Mouse (Mus musculus) CH12.LX (cell line): ENCODE results near the gene Mknk1. TPM values are rescaled to one million over a fixed set of nuclear protein-coding genes. Genes with fewer than 3 reads are reported as not detected.

ENCODE experiments used
- DNase-seq: peaks from one replicate; pipeline ENCODE4 v3.0.0-alpha.2; 2013; ENCODE audit errors: extremely low read depth
- H3K27ac ChIP-seq: 2 replicates; pipeline ENCODE4 v1.5.1; 2012; ENCODE audit warnings: low read depth, mild to moderate bottlenecking, control low read depth, moderate library complexity; ENCODE audit not compliant: insufficient read depth
- H3K27me3 ChIP-seq: replicated peaks from 2 replicates; pipeline ENCODE3; 2012; ENCODE audit warnings: inconsistent platforms
- H3K36me3 ChIP-seq, 2 experiments: replicated peaks in 1 of 2; 2 replicates each; pipeline versions ENCODE3 to v1.6.1; 2012; ENCODE audit warnings: inconsistent platforms in 1 of 2, low read length in 1 of 2, mild to moderate bottlenecking in 1 of 2, mixed read lengths in 1 of 2, moderate library complexity in 1 of 2; ENCODE audit not compliant: control insufficient read depth in 1 of 2, insufficient read depth in 1 of 2
- H3K4me1 ChIP-seq, 2 experiments: 2 replicates each; pipeline ENCODE4 v1.6.1; 2012; ENCODE audit warnings: inconsistent platforms in 1 of 2, moderate library complexity in 1 of 2; ENCODE audit not compliant: insufficient read depth in 2 of 2, control insufficient read depth in 1 of 2
- H3K4me2 ChIP-seq: 2 replicates; pipeline ENCODE4 v1.6.1; 2012; ENCODE audit warnings: low read depth, mild to moderate bottlenecking, control low read depth; ENCODE audit not compliant: poor library complexity, insufficient read depth, severe bottlenecking
- H3K4me3 ChIP-seq, 3 experiments: fragments of 150-350 bp in 1 of 3; sonication (generic) in 1 of 3; replicated peaks in 1 of 3; 2 replicates each; pipeline versions ENCODE3 to v1.5.1; 2011 to 2012; ENCODE audit warnings: low read depth in 2 of 3, low read length in 2 of 3, mild to moderate bottlenecking in 2 of 3, moderate library complexity in 2 of 3, control low read depth in 1 of 3, improper control_type of control experiment in 1 of 3, inconsistent platforms in 1 of 3, mixed read lengths in 1 of 3; ENCODE audit not compliant: poor library complexity in 1 of 3
- H3K79me2 ChIP-seq: replicated peaks from 2 replicates; pipeline ENCODE4 v1.6.1; 2012; ENCODE audit warnings: mild to moderate bottlenecking, moderate library complexity; ENCODE audit not compliant: control insufficient read depth, poor library complexity, insufficient read depth, severe bottlenecking; ENCODE audit errors: extremely low read depth
- H3K9ac ChIP-seq: 2 replicates; pipeline ENCODE4 v1.6.1; 2012; ENCODE audit warnings: low read depth, mild to moderate bottlenecking, control low read depth, moderate library complexity; ENCODE audit not compliant: insufficient read depth
- H3K9me3 ChIP-seq: replicated peaks from 2 replicates; pipeline ENCODE3; 2012; ENCODE audit warnings: low read length, inconsistent platforms, mixed read lengths
- CHD1 ChIP-seq: IDR thresholded peaks from 2 replicates; pipeline ENCODE4 v1.6.1; 2012; ENCODE audit warnings: low read depth, low read length, improper control_type of control experiment, inconsistent platforms
- CHD2 ChIP-seq: IDR thresholded peaks from 2 replicates; pipeline ENCODE4 v1.6.1; 2011; ENCODE audit warnings: low read length, improper control_type of control experiment
- CTCF ChIP-seq, 2 experiments: IDR thresholded peaks in 1 of 2; conservative IDR thresholded peaks in 1 of 2; 2 replicates each; pipeline ENCODE4 v1.5.1; 2011 to 2012; ENCODE audit warnings: low read depth in 2 of 2, low read length in 2 of 2, improper control_type of control experiment in 1 of 2, inconsistent platforms in 1 of 2, mild to moderate bottlenecking in 1 of 2, moderate library complexity in 1 of 2
- ELF1 ChIP-seq: IDR thresholded peaks from 2 replicates; pipeline ENCODE4 v1.6.1; 2014; ENCODE audit warnings: low read depth, mild to moderate bottlenecking, inconsistent platforms, low read length, improper control_type of control experiment
- ETS1 ChIP-seq: conservative IDR thresholded peaks from 2 replicates; pipeline ENCODE4 v1.6.1; 2012; ENCODE audit warnings: low read depth, mild to moderate bottlenecking, inconsistent platforms, low read length, improper control_type of control experiment, moderate library complexity
- GABPA ChIP-seq: IDR thresholded peaks from 2 replicates; pipeline ENCODE4 v1.6.1; 2012; ENCODE audit warnings: low read depth, low read length, improper control_type of control experiment, inconsistent platforms; ENCODE audit not compliant: insufficient replicate concordance
- JUN ChIP-seq: IDR thresholded peaks from 2 replicates; pipeline ENCODE4 v1.6.1; 2011; ENCODE audit warnings: low read depth, mild to moderate bottlenecking, low read length, improper control_type of control experiment, moderate library complexity; ENCODE audit not compliant: insufficient read depth
- JUND ChIP-seq: conservative IDR thresholded peaks from 2 replicates; pipeline ENCODE4 v1.6.1; 2011; ENCODE audit warnings: low read depth, low read length, improper control_type of control experiment
- KAT2A ChIP-seq: IDR thresholded peaks from 2 replicates; pipeline ENCODE4 v1.6.1; 2012; ENCODE audit warnings: low read length, improper control_type of control experiment, inconsistent platforms; ENCODE audit not compliant: insufficient replicate concordance
- MAFK ChIP-seq: IDR thresholded peaks from 2 replicates; pipeline ENCODE4 v1.6.1; 2011; ENCODE audit warnings: low read length, improper control_type of control experiment; ENCODE audit not compliant: insufficient replicate concordance
- MAZ ChIP-seq: IDR thresholded peaks from 2 replicates; pipeline ENCODE4 v1.6.1; 2012; ENCODE audit warnings: low read depth, mild to moderate bottlenecking, inconsistent platforms, low read length, improper control_type of control experiment, moderate library complexity
- MEF2A ChIP-seq: IDR thresholded peaks from 2 replicates; pipeline ENCODE4 v1.6.1; 2014; ENCODE audit warnings: low read depth, mild to moderate bottlenecking, inconsistent platforms, low read length, improper control_type of control experiment, borderline replicate concordance
- MXI1 ChIP-seq: IDR thresholded peaks from 2 replicates; pipeline ENCODE4 v1.6.1; 2011; ENCODE audit warnings: mild to moderate bottlenecking, low read depth, low read length, improper control_type of control experiment
- MYC ChIP-seq: IDR thresholded peaks from 2 replicates; pipeline ENCODE4 v1.6.1; 2011; ENCODE audit warnings: low read depth, mild to moderate bottlenecking, improper control_type of control experiment, low read length
- NELFE ChIP-seq: IDR thresholded peaks from 2 replicates; pipeline ENCODE4 v1.6.1; 2011; ENCODE audit warnings: low read depth, low read length, improper control_type of control experiment
- NRF1 ChIP-seq: IDR thresholded peaks from 2 replicates; pipeline ENCODE4 v1.6.1; 2014; ENCODE audit warnings: low read depth, mild to moderate bottlenecking, inconsistent platforms, low read length, improper control_type of control experiment, moderate library complexity
- PAX5 ChIP-seq: IDR thresholded peaks from 2 replicates; pipeline ENCODE4 v1.6.1; 2012; ENCODE audit warnings: low read length, inconsistent platforms, mixed read lengths
- POLR2AphosphoS2 ChIP-seq: IDR thresholded peaks from 2 replicates; pipeline ENCODE4 v1.6.1; 2011; ENCODE audit warnings: low read depth, low read length, improper control_type of control experiment
- RAD21 ChIP-seq: IDR thresholded peaks from 2 replicates; pipeline ENCODE4 v1.6.1; 2011; ENCODE audit warnings: low read depth, mild to moderate bottlenecking, low read length, improper control_type of control experiment, moderate library complexity
- RCOR1 ChIP-seq: conservative IDR thresholded peaks from 2 replicates; pipeline ENCODE4 v1.6.1; 2012; ENCODE audit warnings: low read depth, mild to moderate bottlenecking, inconsistent platforms, low read length, improper control_type of control experiment
- SIN3A ChIP-seq: IDR thresholded peaks from 2 replicates; pipeline ENCODE4 v1.6.1; 2012; ENCODE audit warnings: low read length, improper control_type of control experiment, inconsistent platforms
- SMC3 ChIP-seq: IDR thresholded peaks from 2 replicates; pipeline ENCODE4 v1.6.1; 2011; ENCODE audit warnings: low read depth, low read length, improper control_type of control experiment
- TBP ChIP-seq: conservative IDR thresholded peaks from 2 replicates; pipeline ENCODE4 v1.6.1; 2011; ENCODE audit warnings: low read depth, low read length, improper control_type of control experiment
- UBTF ChIP-seq: IDR thresholded peaks from 2 replicates; pipeline ENCODE4 v1.6.1; 2012; ENCODE audit warnings: low read depth, mild to moderate bottlenecking, inconsistent platforms, low read length, improper control_type of control experiment, moderate library complexity
- USF1 ChIP-seq: IDR thresholded peaks from 2 replicates; pipeline ENCODE4 v1.6.1; 2014; ENCODE audit warnings: low read depth, mild to moderate bottlenecking, inconsistent platforms, low read length, improper control_type of control experiment
- USF2 ChIP-seq: conservative IDR thresholded peaks from 2 replicates; pipeline ENCODE4 v1.6.1; 2011; ENCODE audit warnings: low read depth, low read length, improper control_type of control experiment
- ZC3H11A ChIP-seq: IDR thresholded peaks from 2 replicates; pipeline ENCODE4 v1.6.1; 2012; ENCODE audit warnings: low read depth, mild to moderate bottlenecking, inconsistent platforms, low read length, improper control_type of control experiment
- ZKSCAN1 ChIP-seq: IDR thresholded peaks from 2 replicates; pipeline ENCODE4 v1.6.1; 2012; ENCODE audit warnings: low read depth, inconsistent platforms, low read length, improper control_type of control experiment, borderline replicate concordance
- ZNF384 ChIP-seq: IDR thresholded peaks from 2 replicates; pipeline ENCODE4 v1.6.1; 2012; ENCODE audit warnings: low read depth, low read length, improper control_type of control experiment, inconsistent platforms
- dilution Hi-C: fragments of 300-500 bp; cut with MboI; formaldehyde crosslinking; loops from 2 replicates; pipeline ENCODE4 v1.14.3; 2020; ENCODE audit warnings: low sequenced_read_pairs; ENCODE audit not compliant: extremely low pct_unique_long_range_greater_than_20kb, extremely low pct_ligation_motif_present
- in situ Hi-C: fragments of 300-500 bp; cut with MboI; formaldehyde crosslinking; loops from 3 replicates; pipeline ENCODE4 v1.14.3; 2019; ENCODE audit warnings: low sequenced_read_pairs, low pct_ligation_motif_present, low pct_unique_long_range_greater_than_20kb, mixed read lengths
- polyA plus RNA-seq: library from polyadenylated mRNA; unstranded; fragments of >175 nt; gene quantifications from 2 replicates; pipeline ENCODE4 v1.2.1, GENCODE M21; 2012; ENCODE audit warnings: low read depth; ENCODE audit not compliant: insufficient read length
- total RNA-seq, 2 experiments: library from RNA; depleted of rRNA; stranded (reverse); fragments of 300-350 nt in 1 of 2; fragments of >200 nt in 1 of 2; gene quantifications; 2 replicates each; pipeline ENCODE4 v1.2.3; 2012 to 2014

The Mknk1 gene
- total and polyA plus RNA-seq, 3 experiments = 17.8 to 39.0 (median 31.5) TPM

- TF ChIP-seq RCOR1 (no peak), JUND (peak; percentile 91), MAFK (no peak), TBP (no peak), MAZ (no peak), UBTF (no peak), ZKSCAN1 (no peak; the same call in 1 of the 2 replicates), MXI1 (no peak; the same call in 1 of the 2 replicates), SMC3 (no peak), POLR2AphosphoS2 (no peak), CTCF (conservative IDR thresholded peaks at IDR 0.05 in 1 of 2, IDR thresholded peaks at IDR 0.05 in 1 of 2; ENCODE audit: low read depth in 2 of 2, low read length in 2 of 2) (no peak), CHD1 (no peak), MYC (peak; percentile 92), RAD21 (no peak), NRF1 (no peak), ETS1 (peak; percentile 94), ZNF384 (no peak)
Observed at GRCm38 (mm10) chr4:115850631-115851030, 11.6 kb downstream of the Mknk1 start (continued).

GRCm38 (mm10) chr4:115851569-115851968, 12.6 kb downstream of the Mknk1 start:
- dilution Hi-C loops = no loop called here
- H3K9me3 ChIP-seq = peaks cover 4% of the 10 kb centered on the region
- in situ Hi-C loops = no loop called here
- H3K9ac ChIP-seq = no peak overlapping the region
- H3K4me3 ChIP-seq = no peak overlapping the region
- no peak overlapping the region for H3K4me2 ChIP-seq
- peaks cover 25 to 82% of the 10 kb centered on the region in 2 experiments for H3K4me1 ChIP-seq
- TF ChIP-seq MAZ (no peak), CHD2 (no peak), CHD1 (no peak), ZC3H11A (no peak), USF2 (no peak), POLR2AphosphoS2 (no peak), GABPA (no peak), PAX5 (no peak), MXI1 (no peak), ZNF384 (no peak), MEF2A (no peak), JUN (no peak), USF1 (no peak), NELFE (no peak), UBTF (no peak), KAT2A (no peak), SIN3A (no peak), ELF1 (no peak)
- TF ChIP-seq, all 38 proteins: peak for 0
- Histone ChIP-seq H3K36me3 (peaks cover 54 to 80% of the 10 kb centered on the region in 2 experiments), H3K79me2 (no peaks in the 10 kb centered on the region; the same call in none of the 2 replicates), H3K27me3 (no peaks in the 10 kb centered on the region), H3K27ac (no peak overlapping the region; the same call in 1 of the 2 replicates)
- DNase-seq = no peak
